Mouse (Mus musculus) large intestine, adult 2 months (tissue): ENCODE results near the gene Necap2. TPM values are rescaled to one million over a fixed set of nuclear protein-coding genes. Genes with fewer than 3 reads are reported as not detected.

Source experiments
- DNase-seq: peaks from one replicate; pipeline ENCODE4 v3.0.0-alpha.2; 2012; ENCODE audit warnings: low read depth, low spot score
- WGBS: fragments of 180-500 bp; shearing (Covaris S2); methylation state at CpG from one replicate; pipeline ENCODE4 v1.1.7; 2018; 5-methylcytosine and 5-hydroxymethylcytosine counted together
- polyA plus RNA-seq: library from polyadenylated mRNA; depleted of rRNA; stranded (reverse); fragments of >200 nt; gene quantifications from 2 replicates; pipeline ENCODE4 v1.2.3, GENCODE M21; 2012

Necap2 gene
- polyA plus RNA-seq, 1 experiment, result 60.9 TPM

GRCm38 (mm10) chr4:141076761-141077506 lies 1.2 kb downstream of the Necap2 start:
- 58% methylated on average over 17 of the region's 17 CpGs for WGBS
- no peak for DNase-seq

- 91% methylated on average over 4 of the region's 4 CpGs for WGBS
- DNase-seq, result no peak
Observed at GRCm38 (mm10) chr4:141074109-141074508, 4.0 kb downstream of the Necap2 start.

- WGBS, result 80% methylated on average over 9 of the region's 9 CpGs
- no peak for DNase-seq
Observed at GRCm38 (mm10) chr4:141073661-141074060, 4.5 kb downstream of the Necap2 start.

GRCm38 (mm10) chr4:141072502-141072901 lies 5.7 kb downstream of the Necap2 start:
- 91% methylated on average over 11 of the region's 11 CpGs for WGBS
- no peak for DNase-seq

- DNase-seq, result no peak
- WGBS, result 62% methylated on average over 4 of the region's 4 CpGs
Observed at GRCm38 (mm10) chr4:141069731-141070130, 8.4 kb downstream of the Necap2 start.

- DNase-seq, result no peak
- WGBS, result 90% methylated on average over 8 of the region's 8 CpGs
Observed at GRCm38 (mm10) chr4:141068655-141069054, 9.5 kb downstream of the Necap2 start.

- no peak for DNase-seq
- 77% methylated on average over 9 of the region's 9 CpGs for WGBS
Observed at GRCm38 (mm10) chr4:141067516-141068046, 10.6 kb downstream of the Necap2 start.

- DNase-seq, result no peak
- WGBS, result 67% methylated on average over 12 of the region's 12 CpGs
Observed at GRCm38 (mm10) chr4:141066709-141067515, 11.2 kb downstream of the Necap2 start.

- DNase-seq, result peak; percentile 70
- 6% methylated on average over 8 of the region's 8 CpGs for WGBS
Observed at GRCm38 (mm10) chr4:141065123-141065522, 13.0 kb downstream of the Necap2 start.

- no peak for DNase-seq
- 90% methylated on average over 4 of the region's 4 CpGs for WGBS
Observed at GRCm38 (mm10) chr4:141064104-141064659, 14.0 kb downstream of the Necap2 start.

- DNase-seq, result peak; percentile 88
- under 1% methylated on average over 77 of the region's 77 CpGs for WGBS
Observed at GRCm38 (mm10) chr4:141060426-141061301, 17.5 kb downstream of the Necap2 start, which contains the start of gene Crocc. Crocc (minus strand) TSS chr4:141060550.

- DNase-seq, result no peak
- 6% methylated on average over 32 of the region's 32 CpGs for WGBS
Observed at GRCm38 (mm10) chr4:141059616-141060425, 18.3 kb downstream of the Necap2 start.

- DNase-seq, result no peak
- WGBS, result 79% methylated on average over 9 of the region's 9 CpGs
Observed at GRCm38 (mm10) chr4:141058835-141059234, 19.3 kb downstream of the Necap2 start.

GRCm38 (mm10) chr4:141056970-141057369 lies 21.2 kb downstream of the Necap2 start:
- DNase-seq, result no peak
- 92% methylated on average over 10 of the region's 10 CpGs for WGBS

GRCm38 (mm10) chr4:141053568-141054161 lies 24.5 kb downstream of the Necap2 start:
- 71% methylated on average over 17 of the region's 17 CpGs for WGBS
- no peak for DNase-seq

GRCm38 (mm10) chr4:141053138-141053537 lies 25.0 kb downstream of the Necap2 start:
- DNase-seq, result no peak
- WGBS, result 76% methylated on average over 8 of the region's 8 CpGs

- 67% methylated on average over 12 of the region's 12 CpGs for WGBS
- DNase-seq, result no peak
Observed at GRCm38 (mm10) chr4:141052442-141052841, 25.7 kb downstream of the Necap2 start.

- no peak for DNase-seq
- 59% methylated on average over 4 of the region's 4 CpGs for WGBS
Observed at GRCm38 (mm10) chr4:141049476-141049835, 28.7 kb downstream of the Necap2 start.
